Mouse (Mus musculus): ENCODE data around the gene Clrn3.

Gene Clrn3

DNA sequence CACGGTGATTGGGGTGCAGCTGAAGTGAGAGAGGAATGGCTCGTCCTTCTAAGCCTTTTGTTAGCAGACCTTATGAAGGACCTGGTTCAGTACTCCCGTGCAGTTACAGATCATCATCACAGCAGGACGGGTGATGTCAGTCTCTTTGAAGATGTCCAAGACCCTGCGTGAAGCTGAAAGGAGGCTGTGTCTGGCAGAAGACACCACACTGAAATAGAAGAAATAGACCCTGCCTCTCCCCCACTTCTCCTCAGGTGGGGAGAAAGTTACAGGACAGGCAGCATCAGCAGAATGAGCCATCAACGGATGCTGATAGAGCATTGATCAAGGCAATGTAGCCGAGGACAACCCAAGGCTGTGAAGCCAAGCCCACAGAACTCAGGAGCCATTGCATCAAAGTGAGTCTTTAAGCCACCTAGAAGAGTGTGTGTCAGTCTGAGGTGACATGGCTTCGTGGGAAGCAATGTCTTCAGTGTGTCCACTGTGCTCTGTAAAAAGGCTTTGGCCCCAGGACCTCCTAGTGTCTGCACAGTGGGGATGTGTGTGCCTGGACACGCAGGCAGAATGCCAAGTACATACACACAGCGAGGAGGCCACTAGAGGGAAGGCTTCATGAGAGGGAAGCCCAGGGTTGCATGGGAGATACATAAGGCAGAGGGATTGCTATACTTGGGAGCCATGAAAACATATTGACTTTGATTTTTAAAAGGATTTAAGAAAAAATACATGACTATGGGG is 41.6 kb downstream of the Clrn3 start:
- no peak for DNase-seq (ENCODE audit: low spot score)

DNA sequence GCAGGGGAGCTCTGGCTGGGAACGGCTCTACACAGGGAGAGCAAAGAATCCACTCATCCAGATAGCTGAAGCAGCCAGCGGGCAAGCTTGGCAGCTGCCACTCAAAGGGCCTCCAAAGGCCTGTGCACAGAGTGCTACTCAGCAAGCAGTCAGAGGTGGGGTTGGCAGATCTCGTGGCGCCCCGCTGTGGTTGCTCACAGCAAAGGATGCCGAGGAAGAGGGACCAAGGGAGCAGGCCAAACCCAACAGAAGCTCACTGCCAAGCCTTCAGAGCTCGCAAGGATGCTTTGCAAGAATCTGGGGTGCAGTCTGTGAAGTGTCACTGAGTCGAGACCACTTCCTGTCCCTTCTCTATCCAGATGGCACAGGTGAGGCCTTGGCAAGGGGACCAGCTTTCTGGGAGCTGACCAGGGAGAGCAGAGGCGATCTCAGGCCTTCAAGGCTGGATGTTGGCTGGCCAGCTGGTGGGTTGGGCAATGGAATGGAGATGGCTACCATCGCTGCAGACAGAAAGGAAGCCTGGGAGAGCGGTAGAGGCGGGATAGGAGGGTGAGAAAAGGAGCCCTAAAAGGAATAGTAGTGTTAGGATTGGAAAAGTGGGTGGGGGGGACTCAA is 42.6 kb downstream of the Clrn3 start:
- peak; percentile 64 for DNase-seq (ENCODE audit: low spot score)

DNA sequence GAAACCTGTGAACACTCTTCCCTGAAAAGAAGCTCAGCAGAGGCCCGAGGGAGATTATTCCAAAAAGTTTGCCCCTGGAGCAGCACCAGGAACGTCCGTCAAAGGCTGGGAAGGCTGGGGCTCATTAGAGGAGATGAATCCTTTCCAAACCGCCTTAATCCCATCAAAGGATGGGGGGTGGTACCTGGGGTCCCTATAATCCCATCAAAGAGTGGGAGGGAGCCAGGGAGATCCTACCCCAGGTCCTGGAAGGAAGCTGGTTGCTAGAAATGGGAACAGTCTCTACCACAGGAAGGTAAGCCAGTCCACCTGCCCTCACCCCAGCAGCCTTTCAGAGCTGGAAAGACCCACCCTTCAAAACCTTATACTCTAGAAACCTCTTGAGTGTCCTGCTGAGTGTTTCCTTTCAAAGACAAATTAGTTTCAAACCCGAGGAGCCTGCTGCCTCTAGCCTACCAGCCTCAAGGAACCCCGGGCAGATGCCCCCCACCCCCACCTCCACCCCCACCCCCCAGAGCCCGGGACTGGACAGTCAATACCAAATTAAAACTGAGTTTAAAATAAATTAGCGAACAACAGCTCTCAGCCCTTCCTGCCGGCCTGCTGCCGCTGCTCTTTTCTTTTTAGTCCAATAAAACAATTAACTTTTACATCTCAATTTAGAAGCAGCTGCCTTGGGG is 43.2 kb downstream of the Clrn3 start:
- DNase-seq (ENCODE audit: low spot score) = no peak

DNA sequence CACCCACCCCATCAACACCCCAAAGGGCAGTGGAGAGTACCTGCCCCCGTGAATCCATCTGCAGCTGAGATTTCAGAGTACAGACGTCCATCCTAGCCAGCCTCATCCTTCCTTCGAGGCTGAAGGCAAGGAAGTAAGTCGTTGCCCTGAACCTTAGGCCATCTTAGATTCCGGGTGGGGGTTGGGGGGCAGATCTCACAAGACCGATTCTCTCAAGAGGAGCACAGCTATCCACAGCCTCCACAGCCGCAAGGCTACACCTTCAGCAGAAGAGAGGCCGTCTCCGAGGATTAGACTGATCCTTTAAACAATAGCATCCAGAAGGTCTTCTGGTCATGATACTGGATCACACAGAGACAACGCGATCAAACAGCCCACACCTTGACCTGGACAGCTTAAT is 44.1 kb downstream of the Clrn3 start:
- DNase-seq (ENCODE audit: low spot score) = no peak

DNA sequence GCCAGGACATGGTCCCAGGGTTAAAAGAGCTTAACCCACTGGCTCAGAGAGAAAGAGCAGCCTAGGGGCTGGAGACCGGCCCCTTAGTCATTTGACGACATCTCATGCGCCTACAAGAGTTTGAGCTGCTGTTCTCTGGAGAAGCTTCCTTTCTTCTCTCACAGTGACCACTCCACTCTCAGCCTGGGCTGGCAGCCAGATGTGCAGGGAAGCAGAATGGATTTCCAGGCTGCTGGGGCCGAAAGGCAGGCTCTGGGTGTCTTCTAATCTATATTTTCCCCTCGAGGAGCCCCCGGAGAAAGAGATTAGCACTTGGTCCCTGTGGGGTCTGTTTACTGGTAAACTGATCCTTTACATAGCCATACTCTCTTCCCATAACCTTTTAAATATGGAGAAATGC is 44.7 kb downstream of the Clrn3 start:
- no peak for DNase-seq (ENCODE audit: low spot score)

DNA sequence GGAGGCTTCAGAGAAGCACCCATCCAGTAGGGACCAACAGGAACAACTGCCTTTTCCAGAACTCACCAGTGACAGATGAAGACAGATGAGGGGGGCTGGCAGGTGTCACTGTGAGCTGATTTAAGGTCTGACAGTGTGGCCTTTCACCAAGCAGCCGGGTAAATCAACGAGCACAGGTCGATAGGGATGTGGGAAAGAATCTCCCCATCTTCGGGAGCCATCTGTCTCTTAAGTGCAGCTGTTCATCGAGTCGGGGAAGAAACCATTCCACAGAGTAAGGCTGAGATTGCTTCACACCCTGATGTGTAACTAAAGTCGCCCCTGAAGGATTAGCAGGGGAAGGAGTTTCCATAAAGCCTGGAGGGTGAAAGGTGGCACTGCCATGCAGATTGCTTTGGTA is 47.3 kb downstream of the Clrn3 start:
- no peak for DNase-seq (ENCODE audit: low spot score)

DNA sequence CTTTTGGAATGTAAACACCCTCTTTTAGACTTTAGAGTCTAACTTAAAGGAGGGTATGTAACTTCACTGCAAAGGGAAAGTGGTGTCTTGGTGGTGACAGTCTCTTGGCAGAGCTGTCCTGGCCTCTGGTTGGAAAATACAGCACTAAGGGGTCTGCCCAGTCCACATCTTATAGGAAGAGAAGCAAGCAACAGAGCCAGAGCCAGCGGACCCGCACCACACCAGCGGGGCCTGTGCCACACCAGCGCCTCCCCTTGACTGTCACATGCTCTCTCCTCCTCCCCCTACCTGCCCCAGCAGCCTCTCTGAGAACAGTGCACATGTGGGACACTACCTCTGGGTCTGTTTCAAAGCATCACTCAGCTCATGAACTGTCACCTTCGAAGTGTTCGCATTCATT is 48.5 kb downstream of the Clrn3 start:
- DNase-seq (ENCODE audit: low spot score) = no peak

DNA sequence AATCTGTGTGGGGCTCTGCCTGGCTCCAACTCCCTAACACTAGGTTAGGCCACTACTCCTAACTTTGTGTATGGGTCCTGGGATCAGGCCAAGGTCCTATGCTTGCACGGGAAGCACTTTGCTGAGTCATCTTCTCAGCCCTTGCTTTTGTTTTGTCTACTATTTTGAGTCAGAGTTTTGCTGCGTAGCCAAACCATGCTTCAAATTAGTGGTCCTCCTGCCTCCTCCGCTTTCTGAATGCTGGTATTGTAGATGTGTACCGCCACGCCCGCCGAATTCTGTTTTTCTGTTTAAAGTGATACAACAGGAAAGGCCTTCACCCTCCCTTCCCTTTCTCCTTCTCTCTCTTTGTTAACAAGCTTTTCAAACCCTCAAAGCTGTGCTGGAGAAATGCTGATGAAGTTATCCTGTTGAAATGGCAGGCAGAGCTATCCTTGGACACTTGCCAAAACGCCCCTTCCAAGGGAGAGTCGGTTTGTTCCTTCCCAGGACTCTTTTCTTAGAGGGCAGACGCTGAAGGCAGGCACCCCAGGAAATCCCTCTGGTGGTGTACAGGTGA is 49.1 kb downstream of the Clrn3 start:
- no peak for DNase-seq (ENCODE audit: low spot score)

DNA sequence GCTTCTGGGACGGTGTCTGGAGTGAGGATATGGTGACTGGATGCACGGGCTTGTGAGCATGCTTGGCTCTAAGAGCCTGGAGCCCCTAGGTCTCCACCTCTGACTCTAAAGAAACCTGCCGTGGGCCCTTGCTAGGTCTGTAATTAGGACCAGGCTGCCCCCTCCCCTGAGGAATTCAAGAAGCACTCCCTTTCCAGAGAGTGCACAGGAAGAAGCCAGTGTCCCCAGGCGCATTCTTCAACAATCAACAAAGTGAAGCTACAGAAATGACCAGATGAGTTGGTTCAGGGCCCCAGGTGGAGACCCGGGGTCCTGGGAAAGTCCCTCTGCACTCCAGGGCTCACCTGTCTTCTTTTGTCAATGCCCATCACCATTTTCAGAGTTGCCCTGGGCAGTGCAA is 51.2 kb downstream of the Clrn3 start:
- no peak for DNase-seq (ENCODE audit: low spot score)

DNA sequence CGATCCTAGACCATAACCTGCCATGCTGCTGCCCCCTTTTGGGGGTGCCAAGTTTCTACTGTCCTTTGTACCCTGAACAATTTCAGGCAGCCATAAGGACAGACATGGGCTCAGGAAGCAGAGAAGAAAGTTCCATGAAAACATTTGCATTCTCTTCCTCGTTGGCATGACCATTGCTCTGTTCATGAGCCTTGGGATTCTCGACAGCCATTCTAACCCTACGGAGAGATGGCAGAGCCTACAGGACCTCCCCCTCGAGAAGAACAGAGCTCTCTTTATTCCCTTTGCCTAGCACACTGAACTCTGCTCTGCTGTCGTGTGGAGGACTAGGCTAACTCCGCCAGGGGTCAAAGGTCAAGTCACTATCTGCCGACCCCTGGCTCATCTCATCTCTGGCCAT is 52.5 kb downstream of the Clrn3 start:
- DNase-seq (ENCODE audit: low spot score) = no peak

DNA sequence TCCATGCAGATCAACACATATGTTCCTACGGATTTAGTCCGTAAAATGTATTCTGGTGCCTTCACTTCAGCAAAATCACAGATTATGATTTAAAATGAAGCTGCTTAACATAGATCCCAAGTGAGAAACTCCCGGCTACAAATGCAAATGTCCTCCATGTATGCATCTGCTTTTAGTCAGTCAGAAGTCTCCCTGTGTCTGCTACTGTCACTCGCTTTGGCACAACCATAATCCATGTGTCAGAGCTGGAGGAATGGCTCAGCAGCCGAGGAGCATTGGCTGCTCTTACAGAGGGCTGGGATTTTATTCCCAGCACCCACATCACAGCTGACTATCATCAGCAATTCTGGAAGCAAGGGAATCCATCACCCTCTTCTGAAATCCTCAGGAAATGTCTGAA is 58.1 kb downstream of the Clrn3 start:
- no peak for DNase-seq (ENCODE audit: low spot score)

DNA sequence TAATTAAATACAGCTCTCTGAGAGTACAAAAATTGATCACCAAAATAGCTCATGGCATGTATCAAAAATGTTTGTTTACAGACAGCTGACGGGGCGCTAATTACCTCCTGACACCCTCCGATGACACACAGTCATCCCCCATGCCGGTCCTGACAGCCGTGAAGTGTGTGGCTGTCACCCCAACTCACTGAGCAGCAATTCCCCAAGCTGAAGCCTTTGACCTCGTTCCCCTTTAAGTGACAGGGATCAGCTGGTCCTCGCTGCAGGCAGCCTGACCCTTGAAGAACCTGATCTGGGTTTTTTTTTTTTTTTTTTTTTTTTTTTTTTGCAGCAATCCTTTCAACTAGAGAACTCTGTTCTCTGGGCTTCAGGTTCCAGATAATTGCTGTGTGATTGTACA is 59.8 kb downstream of the Clrn3 start:
- no peak for DNase-seq (ENCODE audit: low spot score)

DNA sequence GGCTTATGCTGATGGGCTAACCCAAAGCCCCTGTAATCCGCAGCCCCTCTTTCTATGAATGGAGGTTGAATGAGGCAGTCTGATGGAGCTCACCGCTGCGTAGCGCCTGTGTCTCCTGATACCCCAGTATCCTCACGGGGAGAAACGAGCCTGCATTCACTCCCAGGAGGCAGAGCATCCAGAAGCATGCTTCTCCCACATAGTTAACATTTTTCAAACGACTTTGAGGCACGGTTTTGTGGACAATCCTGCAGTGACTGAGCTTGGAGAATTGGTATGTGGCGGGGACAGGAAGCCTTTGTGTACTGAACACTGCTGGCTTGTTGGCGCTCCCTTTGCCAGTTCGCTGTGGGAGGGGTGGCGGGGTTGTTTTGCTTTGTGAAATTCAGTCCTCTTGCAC is 63.2 kb downstream of the Clrn3 start:
- DNase-seq (ENCODE audit: low spot score) = no peak

DNA sequence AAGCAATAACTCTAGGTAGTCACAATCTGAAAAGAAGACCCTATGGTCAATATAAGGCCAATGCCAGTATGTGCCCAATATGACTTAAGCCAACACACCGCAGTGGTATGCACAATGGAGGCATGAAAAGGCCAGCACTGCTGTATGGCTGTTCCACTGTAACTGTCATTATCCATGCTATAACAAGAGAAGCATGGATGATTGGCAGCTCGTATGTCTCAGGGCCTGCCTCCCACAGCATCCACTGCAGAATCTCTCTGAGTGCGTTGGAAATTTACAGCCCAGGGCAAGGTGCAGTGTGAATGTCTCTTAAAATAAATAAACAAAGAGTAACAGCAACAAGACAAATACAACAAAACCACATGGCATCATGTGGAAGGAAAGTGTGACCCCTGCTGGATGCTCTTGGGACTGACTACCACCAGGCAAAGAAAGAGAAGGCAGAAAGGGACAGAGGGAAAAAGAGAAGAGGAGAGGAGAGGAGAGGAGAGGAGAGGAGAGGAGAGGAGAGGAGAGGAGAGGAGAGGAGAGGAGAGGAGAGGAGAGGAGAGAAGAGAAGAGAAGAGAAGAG is 63.7 kb downstream of the Clrn3 start:
- DNase-seq (ENCODE audit: low spot score) = peak; percentile 77
